Mouse (Mus musculus): ENCODE results near the gene Otud1.

DNA sequence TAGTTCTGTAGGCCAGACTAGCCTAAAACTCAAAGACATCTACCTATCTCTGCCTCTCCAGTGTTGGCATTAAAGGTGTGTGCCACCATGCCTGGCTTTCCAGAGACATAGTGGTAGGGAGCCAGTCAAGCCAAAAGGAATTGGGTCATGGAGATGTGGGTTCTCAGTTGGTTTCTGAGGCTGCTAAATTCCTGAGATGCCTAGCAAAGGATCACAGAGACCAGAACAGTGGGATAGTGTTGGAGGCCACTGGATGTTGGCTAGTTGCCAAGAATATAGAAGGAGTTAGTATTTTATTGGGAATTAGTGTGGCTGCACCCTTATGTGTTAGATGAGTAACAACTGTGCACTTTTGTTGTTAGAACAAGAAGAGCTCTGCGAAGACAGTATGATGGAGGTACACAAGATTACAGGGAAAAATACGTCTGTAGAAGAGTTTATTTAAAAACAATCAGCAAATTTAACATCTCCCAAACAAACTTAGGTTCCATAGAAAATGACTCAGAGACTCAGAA is 24.1 kb upstream of the Otud1 start:
- no peak for TF ChIP-seq POLR2A (IDR thresholded peaks at IDR 0.05; ENCODE audit: insufficient read depth, low read depth, low read length)
- no peak for TF ChIP-seq CTCF (IDR thresholded peaks at IDR 0.05; ENCODE audit: insufficient read depth, low read depth, low read length)

All from olfactory bulb, adult 2 months (tissue).